Mouse (Mus musculus) T-helper 2 cell (primary cell): Measurements from ENCODE around the gene Hfe.
"Not testable (repeated sequence)": the region's sequence is repeated elsewhere in the genome, so short reads cannot be mapped to it uniquely, and the experiment has no call there.

ENCODE experiments used
- in situ Hi-C: fragments of 300-600 bp; cut with MboI, MseI; formaldehyde crosslinking; loops from one replicate; pipeline ENCODE4 v1.15.1; 2025; ENCODE audit warnings: high pct_unique_total_duplicates

Hfe gene

DNA sequence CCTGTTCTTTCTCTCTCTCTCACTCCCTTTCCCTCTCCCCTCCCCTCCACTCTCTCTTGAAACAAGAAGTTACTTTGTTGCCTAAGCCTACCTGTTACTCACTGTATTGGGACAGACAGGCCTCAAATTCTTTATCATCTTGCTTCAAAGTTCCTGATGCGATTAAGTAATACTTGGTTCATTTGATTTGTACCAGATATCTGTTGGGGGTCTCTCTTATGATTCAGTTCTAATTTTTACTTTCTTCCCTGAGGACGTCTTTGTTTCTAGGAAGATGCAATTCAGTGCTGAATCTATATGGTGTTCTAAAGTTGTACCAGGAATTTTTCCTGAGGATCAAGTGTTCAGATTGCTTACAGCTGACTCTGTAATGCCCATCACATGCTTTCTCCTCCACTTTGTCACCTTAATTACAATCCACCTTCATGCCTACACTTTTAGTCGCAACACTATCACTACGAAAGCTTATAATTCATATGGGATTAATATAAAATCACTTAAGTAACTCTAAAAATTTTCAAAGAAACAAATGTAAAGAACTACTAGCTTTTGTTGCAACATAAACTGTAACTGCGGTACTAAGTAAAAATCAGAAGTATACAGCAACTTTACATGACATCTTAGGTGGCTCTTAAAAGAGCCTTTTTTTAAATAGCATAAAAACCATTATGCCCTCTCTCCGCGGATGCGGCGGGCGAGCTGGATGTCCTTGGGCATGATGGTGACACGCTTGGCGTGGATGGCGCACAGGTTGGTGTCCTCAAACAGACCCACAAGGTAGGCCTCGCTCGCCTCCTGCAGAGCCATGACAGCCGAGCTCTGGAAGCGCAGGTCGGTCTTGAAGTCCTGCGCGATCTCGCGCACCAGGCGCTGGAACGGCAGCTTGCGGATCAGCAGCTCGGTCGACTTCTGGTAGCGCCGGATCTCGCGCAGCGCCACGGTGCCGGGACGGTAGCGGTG is 34.0 kb upstream of the Hfe start:
- in situ Hi-C loops: no loop called here

- in situ Hi-C loops: no loop called here
These were observed 33.3 kb upstream of the Hfe start for GRCm38 (mm10) chr13:23743963-23744362.

DNA sequence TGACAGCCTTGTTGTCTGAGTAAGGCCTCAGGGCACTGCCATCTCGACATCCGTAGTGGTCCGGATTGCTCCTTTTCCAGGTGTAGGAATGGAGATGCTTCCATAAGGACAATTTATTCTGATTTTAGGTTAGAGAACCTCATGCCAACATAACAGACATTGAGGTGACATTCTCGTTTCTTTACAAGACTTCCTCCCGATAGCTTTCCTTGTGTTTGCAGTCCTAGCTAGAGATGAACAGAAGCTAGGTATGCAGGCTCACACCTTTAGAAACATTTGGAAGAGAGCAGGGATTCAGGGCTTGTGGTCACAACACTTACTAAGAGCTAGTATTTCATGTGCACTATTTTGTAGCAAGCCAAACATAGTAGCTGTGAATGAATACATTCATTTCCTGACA is 32.6 kb upstream of the Hfe start:
- in situ Hi-C loops: no loop called here

DNA sequence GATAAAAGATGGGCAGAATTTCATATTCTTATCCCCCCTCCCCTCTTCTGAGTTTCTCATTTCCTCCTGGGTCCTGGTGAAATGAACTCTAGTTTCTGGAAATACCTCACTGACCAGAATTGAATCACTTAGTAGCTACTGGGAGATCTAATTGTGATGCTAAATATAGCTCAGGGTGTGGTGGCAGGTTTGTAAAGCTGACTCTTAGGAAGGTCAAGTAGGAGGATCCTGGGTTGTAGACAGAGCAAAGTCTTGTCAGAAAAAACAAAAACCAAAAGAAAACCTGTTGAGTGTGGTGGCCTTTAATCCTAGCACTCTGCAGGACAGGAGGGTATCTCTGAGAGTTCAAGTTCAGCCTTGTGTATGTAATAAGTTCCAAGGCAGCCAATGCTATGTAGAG is 31.4 kb upstream of the Hfe start:
- in situ Hi-C loops: no loop called here

GRCm38 (mm10) chr13:23740910-23741309 is 30.3 kb upstream of the Hfe start:
- in situ Hi-C loops: no loop called here

DNA sequence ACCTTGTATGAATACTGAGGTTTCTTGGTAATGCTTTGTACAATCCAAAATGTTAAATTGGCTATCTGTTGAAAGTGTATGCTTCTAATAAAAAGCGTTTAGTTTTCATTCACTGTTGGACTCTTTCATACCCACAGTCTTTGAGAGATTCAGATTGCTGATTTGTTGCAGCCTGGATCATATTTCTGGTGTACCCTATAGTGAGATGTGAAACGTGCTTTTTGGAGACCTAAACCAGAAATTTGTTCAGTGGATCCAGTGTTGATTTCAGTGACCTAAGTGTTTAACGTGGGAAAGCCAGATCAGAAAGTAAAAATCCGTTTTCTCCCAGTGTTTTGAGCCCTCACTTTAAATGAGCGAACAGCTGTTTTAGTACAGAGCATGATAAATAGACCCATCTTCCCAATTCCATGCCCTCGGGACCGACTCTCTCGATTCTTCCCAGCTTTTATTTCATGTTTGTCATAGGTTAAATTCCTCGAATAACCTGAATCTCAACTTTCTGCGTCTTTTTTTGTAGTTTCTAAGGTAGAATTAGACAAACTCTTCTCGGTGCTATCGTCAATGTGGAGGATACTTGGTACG is 29.7 kb upstream of the Hfe start:
- in situ Hi-C loops: no loop called here

GRCm38 (mm10) chr13:23739922-23740252 is 29.2 kb upstream of the Hfe start:
- in situ Hi-C loops: no loop called here

DNA sequence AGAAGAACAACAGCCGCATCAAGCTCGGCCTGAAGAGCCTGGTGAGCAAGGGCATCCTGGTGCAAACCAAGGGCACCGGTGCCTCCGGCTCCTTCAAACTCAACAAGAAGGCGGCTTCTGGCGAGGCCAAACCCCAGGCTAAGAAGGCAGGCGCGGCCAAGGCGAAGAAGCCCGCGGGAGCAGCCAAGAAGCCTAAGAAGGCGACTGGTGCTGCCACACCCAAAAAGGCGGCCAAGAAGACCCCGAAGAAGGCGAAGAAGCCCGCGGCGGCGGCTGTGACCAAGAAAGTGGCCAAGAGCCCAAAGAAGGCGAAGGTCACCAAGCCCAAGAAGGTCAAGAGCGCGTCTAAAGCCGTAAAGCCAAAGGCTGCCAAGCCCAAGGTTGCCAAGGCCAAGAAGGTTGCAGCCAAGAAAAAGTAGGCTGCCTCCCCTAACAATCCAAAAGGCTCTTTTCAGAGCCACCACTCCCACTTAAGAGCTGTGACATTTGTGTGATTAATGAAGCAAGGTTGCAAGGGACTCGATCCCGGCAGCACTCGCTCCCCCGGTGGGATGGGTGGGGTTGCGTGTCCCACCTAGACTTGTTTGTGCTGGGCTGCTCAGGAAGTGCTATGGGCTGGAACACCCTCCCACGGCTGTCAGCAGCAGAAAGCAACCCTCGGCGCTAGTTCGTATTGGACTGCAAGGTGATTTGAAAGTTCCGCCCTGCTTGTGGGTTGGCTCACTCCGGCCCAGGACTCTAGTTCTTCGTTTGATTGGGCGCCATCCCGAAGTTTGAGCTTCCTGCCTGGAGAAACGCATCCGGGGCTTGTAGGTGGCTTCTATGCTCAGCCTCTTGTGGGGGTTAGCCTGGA is 28.6 kb upstream of the Hfe start:
- in situ Hi-C loops: no loop called here

GRCm38 (mm10) chr13:23738677-23739068 is 28.0 kb upstream of the Hfe start, which contains the start of gene Hist1h1c:
Gene Hist1h1c (plus strand): TSS chr13:23738808.
- in situ Hi-C loops: no loop called here

DNA sequence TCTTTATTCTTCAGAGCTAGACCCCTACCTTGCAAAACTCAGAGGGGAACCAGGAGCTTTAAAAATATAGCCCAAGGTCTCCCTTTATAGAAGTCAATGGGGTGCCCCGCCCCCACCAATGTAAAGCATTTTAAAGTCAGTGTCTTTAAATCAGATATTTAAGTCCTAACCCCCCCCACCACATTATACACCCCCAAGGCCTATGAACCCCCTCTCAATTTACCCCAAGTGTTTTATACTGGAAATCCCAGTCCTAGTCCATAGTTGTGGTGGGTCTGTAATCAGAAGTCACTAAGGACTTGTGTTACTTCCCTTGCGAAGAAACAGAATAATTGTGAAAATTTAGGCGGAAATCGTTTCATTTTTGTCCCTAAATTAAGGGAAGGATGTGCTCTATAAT is 27.4 kb upstream of the Hfe start:
- in situ Hi-C loops: no loop called here

DNA sequence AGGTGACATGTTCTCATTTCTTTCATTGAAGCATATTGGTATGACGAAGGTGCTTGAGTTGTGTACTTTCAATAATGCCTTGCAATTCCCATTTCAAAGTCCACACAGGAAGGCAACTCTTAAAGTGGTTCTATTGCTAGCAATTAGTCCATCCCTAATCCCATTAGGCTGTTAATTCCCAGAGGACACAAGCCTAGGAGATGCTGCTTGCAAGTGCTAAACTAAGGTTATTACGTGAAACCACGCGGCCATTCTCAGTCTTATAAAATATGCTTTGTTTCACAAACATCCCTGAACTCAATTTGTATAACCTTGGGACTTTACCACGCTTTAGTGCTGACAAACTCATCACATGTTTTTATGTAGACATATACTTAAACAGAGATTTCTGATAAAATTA is 26.4 kb upstream of the Hfe start:
- in situ Hi-C loops: no loop called here

DNA sequence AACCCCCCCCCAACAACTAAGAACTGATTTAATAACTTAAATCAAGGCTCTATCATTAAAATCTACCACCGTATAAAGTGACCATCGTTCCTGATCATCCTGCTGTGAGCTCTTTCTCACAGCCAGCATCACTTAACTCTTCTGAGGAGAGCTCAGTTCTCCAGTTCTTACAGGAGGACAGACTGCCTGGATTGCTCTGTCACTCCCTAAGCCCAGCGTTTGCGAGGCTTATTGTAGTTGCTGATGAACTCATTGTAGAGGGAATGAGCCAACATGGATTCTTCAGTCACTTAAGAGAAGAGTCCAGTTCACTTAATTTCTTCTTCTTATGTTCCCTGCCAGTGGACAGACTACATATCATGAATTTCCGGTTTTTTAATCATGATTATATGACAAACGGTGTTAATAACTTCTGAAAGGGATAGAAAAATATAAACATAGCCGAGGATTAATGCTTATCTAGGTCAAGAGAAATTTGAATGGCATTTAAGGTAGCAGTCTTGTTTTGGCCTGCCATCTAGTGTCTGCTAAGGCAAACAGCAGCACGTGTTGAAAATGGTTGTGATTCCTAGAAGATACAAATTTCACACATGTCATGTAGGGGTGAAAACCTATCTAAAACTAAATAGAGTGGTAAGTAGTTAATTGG is 21.6 kb upstream of the Hfe start:
- in situ Hi-C loops: loop anchor here (5.0 kb wide), 1 partner anchor 35 kb away; the partner anchor contains the start of genes Hist1h1t and Hist1h4c

DNA sequence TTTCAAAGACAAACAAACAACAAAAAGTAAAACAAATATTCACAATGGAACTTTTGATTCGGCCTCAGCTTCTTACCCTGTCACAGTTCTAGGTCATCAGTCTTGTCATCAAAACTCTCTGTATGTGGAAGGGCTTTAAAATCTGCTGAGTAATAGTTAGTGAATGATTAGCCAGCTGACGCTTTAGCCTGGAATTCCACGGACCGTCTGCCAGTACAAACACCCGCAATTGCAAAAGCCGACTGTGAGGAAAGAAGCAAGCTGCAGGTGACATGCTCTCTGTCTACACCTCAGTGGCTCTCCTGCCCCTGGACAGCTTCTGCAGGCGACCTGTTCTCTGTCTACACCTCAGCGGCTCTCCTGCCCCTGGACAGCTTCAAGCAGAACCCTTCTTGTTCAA is 19.8 kb upstream of the Hfe start:
- in situ Hi-C loops: loop anchor here (5.0 kb wide), 1 partner anchor 33 kb away; the partner anchor contains the start of genes Hist1h1t and Hist1h4c

- in situ Hi-C loops: loop anchor here (5.0 kb wide), 1 partner anchor 32 kb away; the partner anchor contains the start of genes Hist1h1t and Hist1h4c
These were observed 19.1 kb upstream of the Hfe start for GRCm38 (mm10) chr13:23729706-23730105.

- in situ Hi-C loops: no loop called here
These were observed 18.5 kb upstream of the Hfe start for GRCm38 (mm10) chr13:23729192-23729525.

DNA sequence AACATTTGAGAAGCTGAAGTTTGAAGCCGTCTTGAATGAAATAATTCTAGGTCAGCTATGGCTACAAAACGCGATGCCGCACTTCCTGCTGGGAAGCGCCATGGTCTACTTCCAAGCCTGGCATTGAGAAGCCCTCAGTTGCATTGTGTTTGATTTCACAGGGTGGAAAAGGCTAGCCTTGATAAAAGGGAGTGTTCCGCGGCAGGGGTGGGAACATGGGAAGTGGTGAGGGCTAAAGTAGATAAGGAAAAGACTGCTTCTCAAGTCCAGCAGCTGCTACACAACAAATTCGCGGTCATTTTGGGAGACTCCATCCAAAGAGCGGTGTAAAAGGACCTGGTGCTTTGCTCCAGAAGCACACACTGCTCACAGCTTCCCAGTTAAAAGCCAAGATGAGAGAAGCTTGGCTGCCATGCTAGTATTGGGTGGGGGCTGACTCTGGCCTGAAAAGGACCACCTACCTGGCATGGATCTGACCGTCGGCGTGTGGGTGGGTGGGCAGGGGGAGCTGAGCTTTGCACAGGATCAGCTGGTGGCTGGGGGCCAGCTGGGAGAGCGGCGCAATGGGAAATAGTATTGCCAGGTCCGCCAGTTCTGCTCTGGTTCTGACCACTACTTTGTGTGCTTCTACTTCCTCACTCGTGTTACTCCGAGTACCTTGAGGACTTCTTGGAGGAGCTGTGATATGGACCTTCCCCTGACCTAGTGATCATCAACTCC is 18.0 kb upstream of the Hfe start:
- in situ Hi-C loops: no loop called here

DNA sequence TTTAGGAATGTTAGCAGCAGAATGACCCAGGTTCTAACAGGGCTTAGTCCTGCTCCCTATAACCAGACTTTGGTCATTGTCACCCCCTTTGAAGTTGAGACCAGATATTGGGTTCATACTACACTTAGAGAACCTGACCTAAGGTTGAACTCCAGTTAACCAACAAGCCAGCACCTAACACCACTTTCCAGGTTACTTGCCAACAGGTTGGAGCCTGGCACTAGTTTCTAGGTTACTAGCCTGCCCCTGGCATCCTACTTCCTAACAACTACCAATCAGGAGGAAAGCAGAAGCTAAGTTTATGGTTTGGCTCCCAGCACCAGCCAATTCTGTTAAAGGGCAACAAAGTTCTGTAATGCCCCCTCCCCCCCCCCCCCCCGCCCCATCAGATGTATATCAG is 14.6 kb upstream of the Hfe start:
- in situ Hi-C loops: no loop called here

GRCm38 (mm10) chr13:23724239-23724638 is 13.6 kb upstream of the Hfe start:
- in situ Hi-C loops: no loop called here

DNA sequence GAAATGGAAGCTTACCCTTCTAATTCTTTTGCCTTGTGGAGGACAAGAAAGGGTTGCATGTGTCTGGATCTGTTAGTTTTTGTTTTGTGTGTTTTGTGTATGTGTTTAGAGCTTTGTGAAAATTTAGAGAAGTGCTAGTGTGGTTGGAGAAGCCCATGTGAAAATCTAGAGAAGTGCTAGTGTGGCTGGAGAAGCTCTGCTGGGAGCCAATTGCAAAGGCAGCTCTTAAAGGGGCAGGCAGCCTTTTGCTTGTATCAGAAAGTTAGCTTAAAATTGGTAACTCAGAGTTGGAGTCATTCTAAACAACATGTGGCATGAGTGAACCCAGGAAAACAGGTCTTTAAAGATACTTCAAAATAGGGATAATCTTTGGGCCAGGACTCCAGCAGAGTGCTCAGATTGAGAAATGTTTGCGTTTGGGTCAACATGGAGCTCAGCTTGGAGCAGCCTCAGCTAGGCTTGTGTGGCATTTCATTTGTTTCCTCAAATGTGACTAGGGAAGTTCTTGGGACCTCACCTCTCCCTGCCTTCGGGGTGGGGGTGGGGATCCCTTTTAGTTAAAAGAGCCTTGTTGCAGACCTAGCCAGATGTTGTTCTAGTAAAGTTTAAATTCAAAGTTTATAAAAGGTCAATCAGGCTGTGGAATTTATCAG is 7.1 kb upstream of the Hfe start:
- in situ Hi-C loops: not testable (repeated sequence)

DNA sequence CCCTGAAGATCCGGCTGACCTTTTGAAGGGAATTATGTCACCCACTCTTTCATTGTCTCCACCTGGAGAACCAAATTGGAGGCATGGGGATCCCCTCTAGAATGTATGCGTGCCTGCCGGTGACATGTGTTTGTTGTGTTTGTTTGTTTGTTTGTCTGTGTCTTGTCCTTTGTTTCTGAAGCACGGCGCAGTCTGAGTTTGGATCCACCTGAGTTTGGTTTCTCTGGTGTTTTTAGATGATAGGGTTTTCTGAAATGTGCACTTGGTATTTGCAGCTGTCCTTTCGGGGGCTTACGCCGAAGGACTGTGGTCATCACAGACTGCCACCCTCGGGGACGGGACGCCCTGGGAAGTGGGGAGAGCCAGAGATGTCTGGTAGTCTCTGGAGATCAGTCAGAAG is 6.5 kb upstream of the Hfe start:
- in situ Hi-C loops: no loop called here
